Mouse (Mus musculus) stomach, postnatal 0 days (tissue): Measurements from ENCODE around the gene Depp1. TPM values are rescaled to one million over a fixed set of nuclear protein-coding genes. Genes with fewer than 3 reads are reported as not detected.

Experiments used
- ATAC-seq: fragments of 200-750 bp; cut with Nextera tagmentation; 2 replicates; pipeline ENCODE4 v1.8.0; 2017; ENCODE audit not compliant: low FRiP score, low TSS enrichment
- DNase-seq: peaks from one replicate; pipeline ENCODE4 v3.0.0-alpha.2; 2016; ENCODE audit warnings: low spot score
- H3K27ac ChIP-seq: fragments of 300-500 bp; sonication (generic); replicated peaks from 2 replicates; pipeline ENCODE4 v1.5.1; 2014; ENCODE audit warnings: mild to moderate bottlenecking, control low read depth
- H3K27me3 ChIP-seq: fragments of 300-500 bp; sonication (generic); 2 replicates; pipeline ENCODE4 v1.6.1; 2014; ENCODE audit warnings: low read length; ENCODE audit not compliant: control insufficient read depth, insufficient read depth
- H3K36me3 ChIP-seq: fragments of 300-500 bp; sonication (generic); 2 replicates; pipeline ENCODE4 v1.6.1; 2014; ENCODE audit warnings: low read length, mixed read lengths; ENCODE audit not compliant: control insufficient read depth, insufficient read depth
- H3K4me1 ChIP-seq: fragments of 300-500 bp; sonication (generic); replicated peaks from 2 replicates; pipeline ENCODE4 v1.6.1; 2014; ENCODE audit warnings: antibody characterized with exemption; ENCODE audit not compliant: control insufficient read depth, insufficient read depth
- H3K4me2 ChIP-seq: fragments of 300-500 bp; sonication (generic); replicated peaks from 2 replicates; pipeline ENCODE4 v1.6.1; 2014; ENCODE audit warnings: low read depth, mild to moderate bottlenecking, control low read depth, moderate library complexity
- H3K4me3 ChIP-seq: fragments of 300-500 bp; sonication (generic); 2 replicates; pipeline ENCODE4 v1.5.1; 2014; ENCODE audit warnings: low read depth, low read length, control low read depth
- H3K9ac ChIP-seq: fragments of 300-500 bp; sonication (generic); 2 replicates; pipeline ENCODE4 v1.6.1; 2014; ENCODE audit warnings: mild to moderate bottlenecking, low read length, control low read depth, mixed read lengths
- H3K9me3 ChIP-seq: fragments of 300-500 bp; sonication (generic); 2 replicates; pipeline ENCODE4 v1.6.1; 2016; ENCODE audit warnings: low read length; ENCODE audit not compliant: control insufficient read depth
- CTCF ChIP-seq: IDR thresholded peaks from 2 replicates; pipeline ENCODE4 v1.5.1; 2016; ENCODE audit warnings: antibody characterized with exemption, low read depth, mild to moderate bottlenecking, moderate library complexity
- EP300 ChIP-seq: optimal IDR thresholded peaks from 2 replicates; pipeline ENCODE3; 2016; ENCODE audit warnings: antibody characterized with exemption
- WGBS: fragments of 180-500 bp; shearing (Covaris S2); extraction: QIAGEN DNeasy Blood & Tissue Kit; methylation state at CpG from one replicate; pipeline ENCODE4 v1.1.7; 2014; 5-methylcytosine and 5-hydroxymethylcytosine counted together
- polyA plus RNA-seq: library from polyadenylated mRNA; unstranded; fragments of >200 nt; fragmentation: Nextera tagmentation; extraction: Ambion mirVana; gene quantifications from 2 replicates; pipeline ENCODE4 v1.2.1, GENCODE M21; 2015

Gene Depp1
- polyA plus RNA-seq, 1 experiment from 2014 or later, result 37.0 TPM

- DNase-seq (no peak), ATAC-seq (no peak)
- no peak overlapping the region for H3K9ac ChIP-seq
- no peaks in the 10 kb centered on the region for H3K9me3 ChIP-seq
- H3K4me3 ChIP-seq, result no peak overlapping the region
- no peaks in the 10 kb centered on the region for H3K36me3 ChIP-seq
- 0 out of 2 replicates have a peak, but pooled peaks cover 2% of the 10 kb centered on the region for H3K4me1 ChIP-seq
- no peaks in the 10 kb centered on the region for H3K27me3 ChIP-seq
- H3K27ac ChIP-seq, result no peak overlapping the region
- TF ChIP-seq EP300, result no peak
- no peak for TF ChIP-seq CTCF
- H3K4me2 ChIP-seq, result no peak overlapping the region
- 81% methylated on average over 11 of the region's 11 CpGs for WGBS
These were observed 7.5 kb upstream of the Depp1 start for GRCm38 (mm10) chr6:116642942-116643341.

GRCm38 (mm10) chr6:116643881-116644280, 6.5 kb upstream of the Depp1 start:
- Histone ChIP-seq H3K36me3 (no peaks in the 10 kb centered on the region), H3K4me2 (no peak overlapping the region), H3K27ac (peak overlapping the region; percentile 63; the same call in 1 of the 2 replicates), H3K9ac (no peak overlapping the region), H3K4me3 (no peak overlapping the region), H3K27me3 (no peaks in the 10 kb centered on the region), H3K4me1 (0 out of 2 replicates have a peak, but pooled peaks cover 2% of the 10 kb centered on the region), H3K9me3 (no peaks in the 10 kb centered on the region)
- 42% methylated on average over 4 of the region's 4 CpGs for WGBS
- DNase-seq (no peak), ATAC-seq (peak; percentile 43)
- no peak for TF ChIP-seq CTCF
- no peak for TF ChIP-seq EP300

- H3K9me3 ChIP-seq, result no peaks in the 10 kb centered on the region
- H3K9ac ChIP-seq, result no peak overlapping the region
- peak overlapping the region; percentile 45; the same call in 1 of the 2 replicates for H3K27ac ChIP-seq
- no peak for DNase-seq
- no peak for TF ChIP-seq CTCF
- no peak for TF ChIP-seq EP300
- no peak overlapping the region for H3K4me3 ChIP-seq
- ATAC-seq, result peak; percentile 87
- 39% methylated on average over 3 of the region's 3 CpGs for WGBS
- no peaks in the 10 kb centered on the region for H3K36me3 ChIP-seq
- no peaks in the 10 kb centered on the region for H3K27me3 ChIP-seq
- 0 out of 2 replicates have a peak, but pooled peaks cover 2% of the 10 kb centered on the region for H3K4me1 ChIP-seq
- H3K4me2 ChIP-seq, result no peak overlapping the region
These were observed 6.1 kb upstream of the Depp1 start for GRCm38 (mm10) chr6:116644335-116644734.

- H3K4me3 ChIP-seq, result no peak overlapping the region
- peak; percentile 47 for DNase-seq
- TF ChIP-seq CTCF (no peak), EP300 (no peak)
- ATAC-seq, result no peak
- no peaks in the 10 kb centered on the region for H3K36me3 ChIP-seq
- H3K27ac ChIP-seq, result no peak overlapping the region
- 73% methylated on average over 12 of the region's 12 CpGs for WGBS
- H3K9me3 ChIP-seq, result no peaks in the 10 kb centered on the region
- H3K27me3 ChIP-seq, result no peaks in the 10 kb centered on the region
- no peak overlapping the region for H3K9ac ChIP-seq
- peaks cover 4% of the 10 kb centered on the region; the same call in 1 of the 2 replicates for H3K4me1 ChIP-seq
- H3K4me2 ChIP-seq, result no peak overlapping the region
These were observed 2.6 kb upstream of the Depp1 start for GRCm38 (mm10) chr6:116647763-116648162.

- Histone ChIP-seq H3K9ac (no peak overlapping the region), H3K4me3 (no peak overlapping the region), H3K4me2 (no peak overlapping the region), H3K4me1 (peaks cover 2% of the 10 kb centered on the region; the same call in 1 of the 2 replicates), H3K27me3 (no peaks in the 10 kb centered on the region), H3K27ac (peak overlapping the region; percentile 87), H3K36me3 (no peaks in the 10 kb centered on the region), H3K9me3 (no peaks in the 10 kb centered on the region)
- DNase-seq, result peak; percentile 56
- TF ChIP-seq CTCF, result no peak
- no peak for TF ChIP-seq EP300
- WGBS, result 51% methylated on average over 7 of the region's 7 CpGs
- peak; percentile 70 for ATAC-seq
These were observed 598 bp upstream of the Depp1 start for GRCm38 (mm10) chr6:116649811-116650210.

GRCm38 (mm10) chr6:116651437-116652118, 1.2 kb downstream of the Depp1 start:
- DNase-seq, result peak; percentile 72

More at GRCm38 (mm10) chr6:116651437-116652118, 1.2 kb downstream of the Depp1 start:
- Histone ChIP-seq H3K4me2 (peak overlapping the region; percentile 47), H3K9ac (peak overlapping the region; percentile 58), H3K9me3 (no peaks in the 10 kb centered on the region), H3K36me3 (no peaks in the 10 kb centered on the region), H3K27me3 (no peaks in the 10 kb centered on the region), H3K27ac (peak overlapping the region; percentile 87; the same call in 1 of the 2 replicates), H3K4me3 (peak overlapping the region; percentile 34), H3K4me1 (peaks cover 2% of the 10 kb centered on the region; the same call in 1 of the 2 replicates)
- TF ChIP-seq CTCF, result peak; percentile 74
- TF ChIP-seq EP300, result no peak
- ATAC-seq, result no peak
- 65% methylated on average over 19 of the region's 20 CpGs for WGBS
